Mouse (Mus musculus) regulatory T cell (primary cell): ENCODE results near the gene Amfr.

ENCODE experiments used
- in situ Hi-C: fragments of 300-600 bp; cut with MboI, MseI; formaldehyde crosslinking; loops from one replicate; pipeline ENCODE4 v1.15.1; 2025; ENCODE audit warnings: high pct_unique_total_duplicates

Gene Amfr

DNA sequence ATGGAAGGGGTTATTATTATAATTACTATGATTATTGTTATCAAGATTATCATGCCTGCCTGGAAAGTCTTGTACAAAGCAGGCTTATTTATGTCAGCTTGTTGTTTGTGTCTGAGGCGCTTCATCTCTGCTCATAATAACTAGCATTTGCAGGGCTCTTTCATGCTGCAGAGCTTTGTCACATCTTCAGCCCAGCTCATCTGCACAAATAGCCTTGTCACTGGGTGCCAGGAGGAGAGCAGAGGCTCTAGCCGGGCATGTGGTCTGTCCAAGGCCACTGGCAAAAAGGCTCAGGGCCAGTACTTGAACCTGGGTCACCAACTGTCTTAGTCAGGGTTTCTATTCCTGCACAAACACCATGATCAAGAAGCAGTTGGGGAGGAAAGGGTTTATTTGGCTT, 79.4 kb downstream of the Amfr start:
- in situ Hi-C loops: no loop called here

DNA sequence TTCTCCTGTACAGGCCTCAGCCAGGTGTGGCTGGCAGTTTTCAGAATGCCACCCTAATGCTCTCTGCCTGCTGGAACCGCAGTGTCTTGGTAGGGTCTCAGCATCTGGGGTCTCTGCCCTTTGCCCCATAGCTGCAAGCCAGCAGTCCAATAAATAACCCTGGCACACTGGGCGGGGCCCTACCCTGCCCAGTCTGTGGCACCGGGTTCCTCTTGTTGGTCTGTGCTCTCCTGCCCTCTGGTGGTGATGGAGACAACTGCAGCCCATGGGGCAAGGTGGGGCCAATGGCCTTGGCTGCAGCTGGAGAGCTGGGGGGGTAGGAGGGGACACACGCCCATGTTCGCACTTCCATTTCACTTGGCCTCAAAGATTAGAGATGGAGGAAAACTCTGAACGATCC, 79.8 kb downstream of the Amfr start:
- in situ Hi-C loops: no loop called here

DNA sequence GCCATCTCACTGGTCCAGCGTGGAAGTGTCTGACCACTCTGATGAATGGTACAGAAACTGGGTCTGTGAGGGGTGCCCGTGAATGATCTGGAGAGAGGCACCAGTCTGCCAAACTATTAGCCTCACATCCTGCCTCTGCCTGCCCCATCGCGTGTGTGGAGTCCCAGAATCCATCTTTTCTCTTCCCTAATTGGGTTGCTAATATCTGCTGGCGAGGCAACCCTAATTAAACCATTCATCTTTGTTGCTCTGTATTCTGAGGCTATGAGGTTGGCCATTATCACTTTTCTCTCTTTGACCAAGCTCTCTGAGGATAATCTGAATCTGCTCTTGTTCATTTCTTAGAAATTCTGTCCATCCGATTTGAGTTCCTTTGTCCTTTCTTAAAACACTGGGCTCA, 81.3 kb downstream of the Amfr start:
- in situ Hi-C loops: no loop called here

DNA sequence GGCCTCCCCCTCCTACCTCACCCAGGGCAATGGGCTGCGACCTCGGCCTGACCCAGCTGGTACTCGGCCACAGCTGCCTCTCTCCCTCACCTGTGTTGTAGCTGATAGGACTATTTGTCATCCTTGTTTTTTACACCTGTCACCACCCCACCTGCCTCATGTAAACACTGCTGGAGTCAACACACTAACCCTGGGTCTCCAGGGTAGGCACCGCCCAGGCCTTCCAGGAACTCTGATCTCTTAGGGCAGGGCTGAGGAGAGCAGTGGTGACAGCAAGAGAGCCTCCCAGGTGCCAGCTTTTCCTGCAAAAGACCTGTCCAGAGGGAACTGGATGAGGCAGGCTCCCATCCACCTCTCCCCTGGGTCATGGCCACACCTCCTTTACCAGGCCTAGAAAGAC, 83.4 kb downstream of the Amfr start:
- in situ Hi-C loops: no loop called here

DNA sequence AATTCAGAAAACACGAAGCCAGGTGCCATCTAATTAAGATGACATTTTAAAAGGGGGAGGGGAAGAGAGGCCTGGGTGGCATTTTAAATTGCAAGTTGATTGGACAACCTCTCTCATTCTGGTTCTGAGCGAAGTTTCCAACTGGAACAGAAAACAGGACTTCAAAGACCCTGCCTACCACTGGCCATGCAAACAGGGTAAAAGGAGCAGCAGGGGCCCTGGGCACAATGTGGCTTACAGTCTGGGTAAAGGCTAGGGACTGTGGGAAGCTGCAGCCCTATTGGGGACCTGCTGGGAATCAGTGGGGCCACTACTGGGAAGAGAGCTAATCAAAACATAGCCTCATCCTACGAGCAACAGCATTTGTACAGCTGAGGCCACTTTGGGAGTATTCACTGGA, 87.1 kb downstream of the Amfr start:
- in situ Hi-C loops: no loop called here

DNA sequence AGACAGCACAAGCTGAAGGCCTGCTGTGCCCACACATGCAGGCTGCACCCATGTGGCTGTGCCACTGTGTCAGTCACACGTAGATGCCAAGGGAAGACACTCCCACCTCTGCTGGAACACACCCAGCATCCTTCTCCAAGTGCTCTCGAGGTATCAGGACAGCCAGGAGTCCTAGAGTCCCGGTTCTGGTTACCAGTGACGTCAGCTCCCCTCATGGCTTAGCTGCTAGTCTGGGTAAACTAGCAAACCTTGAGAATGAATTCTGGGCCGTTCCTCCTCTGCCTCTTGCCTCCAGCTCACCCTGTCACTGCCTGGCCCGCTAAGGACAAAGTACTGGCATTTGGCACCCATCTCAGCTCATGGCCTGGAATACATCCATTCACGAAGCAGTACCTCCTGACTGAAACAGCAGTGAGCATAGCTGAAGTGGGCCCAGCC, 88.7 kb downstream of the Amfr start:
- in situ Hi-C loops: no loop called here
